Mouse (Mus musculus) bone marrow, adult 2 months (tissue): Measurements from ENCODE around the gene Gm38431. TPM values are rescaled to one million over a fixed set of nuclear protein-coding genes. Genes with fewer than 3 reads are reported as not detected.

Experiments used
- H3K27ac ChIP-seq: fragments of 200-500 bp; 2 replicates; pipeline ENCODE4 v1.5.1; 2012; ENCODE audit warnings: low read depth, mild to moderate bottlenecking, control low read depth, inconsistent platforms, low read length; ENCODE audit not compliant: control insufficient read depth, poor library complexity, insufficient read depth
- H3K4me1 ChIP-seq: fragments of 200-500 bp; 2 replicates; pipeline ENCODE4 v1.6.1; 2011; ENCODE audit warnings: low read length; ENCODE audit not compliant: control insufficient read depth, insufficient read depth
- H3K4me3 ChIP-seq: fragments of 200-500 bp; replicated peaks from 2 replicates; pipeline ENCODE3; 2011; ENCODE audit warnings: mild to moderate bottlenecking, low read depth, low read length, control low read depth; ENCODE audit not compliant: control insufficient read depth
- CTCF ChIP-seq: fragments of 200-500 bp; IDR thresholded peaks from 2 replicates; pipeline ENCODE4 v1.5.1; 2011; ENCODE audit warnings: low read length, control low read depth; ENCODE audit not compliant: control insufficient read depth, insufficient read depth
- POLR2A ChIP-seq: fragments of 200-500 bp; IDR thresholded peaks from 2 replicates; pipeline ENCODE4 v1.6.1; 2011; ENCODE audit warnings: low read depth, mild to moderate bottlenecking, control low read depth, low read length, borderline replicate concordance; ENCODE audit not compliant: control insufficient read depth
- WGBS: fragments of 180-500 bp; shearing (Covaris S2); methylation state at CpG from one replicate; pipeline ENCODE4 v1.1.7; 2018; 5-methylcytosine and 5-hydroxymethylcytosine counted together
- polyA plus RNA-seq: library from polyadenylated mRNA; stranded (reverse); fragments of >200 nt; gene quantifications from 2 replicates; pipeline ENCODE4 v1.2.4, GENCODE M21; 2011; ENCODE audit warnings: low replicate concordance; ENCODE audit not compliant: missing spikeins, insufficient read depth, insufficient read length

Gene Gm38431
- polyA plus RNA-seq, 1 experiment = 2.5 TPM

GRCm38 (mm10) chr9:21100447-21101161 lies 8.8 kb upstream of the Gm38431 start:
- Histone ChIP-seq H3K4me3 (no peak overlapping the region), H3K27ac (no peak overlapping the region), H3K4me1 (peaks cover 2% of the 10 kb centered on the region; the same call in 1 of the 2 replicates)
- WGBS = 7% methylated on average over 15 of the region's 15 CpGs
- TF ChIP-seq CTCF (no peak), POLR2A (no peak)

- WGBS = 59% methylated on average over 8 of the region's 8 CpGs
- Histone ChIP-seq H3K27ac (no peak overlapping the region), H3K4me1 (no peaks in the 10 kb centered on the region; the same call in 1 of the 2 replicates), H3K4me3 (no peak overlapping the region)
- TF ChIP-seq CTCF (no peak), POLR2A (no peak)
These were observed 6.0 kb upstream of the Gm38431 start for GRCm38 (mm10) chr9:21097793-21098192.

GRCm38 (mm10) chr9:21095958-21096357 lies 4.2 kb upstream of the Gm38431 start:
- H3K27ac ChIP-seq = no peak overlapping the region
- no peak overlapping the region for H3K4me3 ChIP-seq
- H3K4me1 ChIP-seq = no peaks in the 10 kb centered on the region; the same call in 1 of the 2 replicates
- WGBS = 96% methylated on average over 4 of the region's 4 CpGs
- TF ChIP-seq CTCF (no peak), POLR2A (no peak)

- H3K27ac ChIP-seq = no peak overlapping the region
- no peak overlapping the region for H3K4me3 ChIP-seq
- no peak for TF ChIP-seq CTCF
- TF ChIP-seq POLR2A = no peak
- 89% methylated on average over 9 of the region's 9 CpGs for WGBS
- H3K4me1 ChIP-seq = peaks cover 2% of the 10 kb centered on the region; the same call in 1 of the 2 replicates
These were observed 1.6 kb upstream of the Gm38431 start for GRCm38 (mm10) chr9:21093423-21093822.

GRCm38 (mm10) chr9:21090972-21091706 lies 658 bp downstream of the Gm38431 start:
- peak overlapping the region; percentile 86 for H3K27ac ChIP-seq
- WGBS = under 1% methylated on average over 24 of the region's 24 CpGs

GRCm38 (mm10) chr9:21090537-21090936 lies 1.3 kb downstream of the Gm38431 start:
- TF ChIP-seq POLR2A (no peak), CTCF (no peak)
- 94% methylated on average over 1 of the region's 1 CpGs for WGBS
- Histone ChIP-seq H3K27ac (no peak overlapping the region), H3K4me3 (peak overlapping the region; percentile 80), H3K4me1 (peaks cover 2% of the 10 kb centered on the region; the same call in 1 of the 2 replicates)

More at GRCm38 (mm10) chr9:21090972-21091706, 658 bp downstream of the Gm38431 start:
- H3K4me1 ChIP-seq = peaks cover 2% of the 10 kb centered on the region; the same call in 1 of the 2 replicates
- TF ChIP-seq POLR2A (no peak), CTCF (no peak)
- peak overlapping the region; percentile 80 for H3K4me3 ChIP-seq

GRCm38 (mm10) chr9:21083324-21083723 lies 8.5 kb downstream of the Gm38431 start:
- WGBS = 43% methylated on average over 3 of the region's 3 CpGs
- H3K4me3 ChIP-seq = no peak overlapping the region
- TF ChIP-seq POLR2A (no peak), CTCF (no peak)
- no peaks in the 10 kb centered on the region for H3K4me1 ChIP-seq
- no peak overlapping the region for H3K27ac ChIP-seq

GRCm38 (mm10) chr9:21081127-21081526 lies 10.7 kb downstream of the Gm38431 start:
- Histone ChIP-seq H3K4me3 (no peak overlapping the region), H3K27ac (no peak overlapping the region), H3K4me1 (no peaks in the 10 kb centered on the region)
- TF ChIP-seq CTCF = no peak
- TF ChIP-seq POLR2A = no peak
- WGBS = 90% methylated on average over 9 of the region's 9 CpGs

GRCm38 (mm10) chr9:21075625-21076024 lies 16.2 kb downstream of the Gm38431 start:
- no peak for TF ChIP-seq POLR2A
- no peak for TF ChIP-seq CTCF
- Histone ChIP-seq H3K4me1 (no peaks in the 10 kb centered on the region; the same call in 1 of the 2 replicates), H3K27ac (no peak overlapping the region), H3K4me3 (no peak overlapping the region)
- 92% methylated on average over 3 of the region's 3 CpGs for WGBS
